Mouse (Mus musculus) neutrophil, adult 65 days (primary cell): ENCODE results near the gene Sprr1b. TPM values are rescaled to one million over a fixed set of nuclear protein-coding genes. Genes with fewer than 3 reads are reported as not detected.

Experiments used
- total RNA-seq: library from RNA; stranded (reverse); gene quantifications from 2 replicates; pipeline ENCODE4 v1.2.4, GENCODE M21; 2023

The Sprr1b gene
- not detected in 2 replicates for total RNA-seq

DNA sequence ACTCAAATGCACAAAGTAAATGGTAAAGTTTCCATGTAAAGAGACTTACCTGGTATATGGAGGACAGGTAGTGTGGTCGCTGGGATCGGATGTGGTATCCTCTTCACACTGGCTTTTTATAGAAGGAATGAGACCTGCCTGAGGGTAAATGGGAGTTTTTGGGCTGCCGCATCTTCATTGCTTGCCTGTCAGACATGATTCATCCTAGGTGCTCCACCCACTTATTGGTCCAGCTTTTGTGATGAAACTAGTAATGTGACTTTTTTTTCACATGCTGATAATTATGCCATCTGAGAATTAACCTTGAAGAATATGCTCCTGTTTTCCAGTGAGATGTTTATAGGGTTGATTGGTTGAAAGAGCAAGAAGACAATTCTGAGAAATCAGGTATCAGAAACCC is at the start of gene Sprr1b:
TSS of gene Sprr1b (minus strand) at position 101 of the 400 bp plus-strand sequence.

DNA sequence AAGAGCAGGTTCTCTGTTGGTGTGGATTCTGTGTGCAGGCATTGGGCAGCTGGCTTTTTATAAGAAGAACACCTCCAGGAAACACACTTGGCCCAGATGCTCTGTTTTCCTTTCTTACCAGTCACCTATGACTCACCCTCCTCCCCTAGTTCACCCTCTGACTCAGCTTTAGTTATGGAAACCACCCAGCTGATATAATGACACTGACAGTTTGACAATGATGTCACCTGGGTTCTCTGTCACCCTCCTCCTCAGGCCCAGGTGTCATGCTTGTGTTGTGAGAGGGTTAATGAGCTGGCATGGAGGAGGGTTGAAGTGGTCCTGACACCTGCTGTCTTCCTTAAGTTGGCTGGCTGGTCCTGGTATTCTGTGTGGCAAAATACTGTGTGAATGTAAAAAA is 47.3 kb upstream of the Sprr1b start, which contains the start of gene Sprr1a:
TSS of gene Sprr1a (minus strand) at position 33 of the 400 bp plus-strand sequence.

DNA sequence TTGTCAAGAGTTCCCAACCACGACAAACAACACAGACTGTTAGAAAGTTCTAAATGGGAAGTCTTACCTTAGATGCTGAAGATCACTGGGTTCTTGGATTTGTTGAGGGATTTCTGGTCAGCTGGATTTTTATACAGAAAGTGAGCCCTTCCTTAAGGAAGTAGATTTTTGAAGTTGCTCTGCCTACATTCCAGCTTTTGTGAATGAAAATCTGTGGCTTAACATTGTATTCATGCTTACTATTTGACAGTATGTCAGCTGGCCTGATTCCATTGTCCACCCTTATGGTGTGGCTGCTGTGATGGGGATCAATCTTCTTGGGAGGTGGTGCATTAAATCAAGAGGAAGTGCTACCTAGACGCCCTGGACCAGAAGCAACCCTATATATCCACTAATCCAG is 20.0 kb upstream of the Sprr1b start, which contains the start of gene Sprr3:
TSS of gene Sprr3 (minus strand) at position 101 of the 400 bp plus-strand sequence.

DNA sequence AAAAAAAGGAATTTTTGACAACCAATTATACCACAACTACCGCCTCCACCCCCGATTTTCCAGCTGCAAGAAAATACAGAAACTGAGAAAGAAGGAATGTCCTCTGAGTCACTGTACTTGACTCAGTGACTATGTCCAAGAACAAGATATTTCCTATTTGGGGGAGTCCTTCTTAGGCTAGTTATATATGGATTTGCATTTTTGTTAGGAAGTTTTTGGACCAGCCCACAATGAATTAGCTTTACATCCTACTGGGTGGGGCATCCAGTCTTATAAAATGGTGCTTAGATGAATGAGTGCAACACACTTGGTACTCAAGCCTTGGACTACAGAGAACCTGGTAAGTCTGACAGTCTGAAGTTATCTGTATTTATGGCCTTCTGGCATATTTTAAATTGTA is 6.3 kb downstream of the Sprr1b start, which contains the start of gene Sprr2k:
TSS of gene Sprr2k (plus strand) at position 301 of the 400 bp plus-strand sequence.

DNA sequence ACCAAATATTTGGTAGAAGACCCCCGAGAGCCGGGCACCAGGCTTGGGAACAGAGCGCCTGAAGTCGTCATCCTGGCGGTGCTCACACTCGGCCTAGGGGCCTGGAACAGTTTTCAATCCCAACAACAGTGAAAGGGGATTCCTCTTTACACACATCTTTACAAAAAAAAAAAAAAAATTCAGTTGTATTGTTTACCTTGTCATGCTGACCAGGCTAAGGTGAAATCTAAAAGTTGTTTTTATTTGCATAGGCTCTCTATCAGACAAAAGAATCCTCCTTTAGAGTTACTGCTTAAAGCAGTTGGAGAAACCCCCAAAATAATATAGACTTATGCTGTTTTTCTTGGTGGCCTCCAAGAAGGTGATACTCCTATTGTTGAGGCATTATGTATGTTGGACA is 9.3 kb downstream of the Sprr1b start, which contains the start of gene Gm9774:
TSS of gene Gm9774 (minus strand) at position 101 of the 400 bp plus-strand sequence.

DNA sequence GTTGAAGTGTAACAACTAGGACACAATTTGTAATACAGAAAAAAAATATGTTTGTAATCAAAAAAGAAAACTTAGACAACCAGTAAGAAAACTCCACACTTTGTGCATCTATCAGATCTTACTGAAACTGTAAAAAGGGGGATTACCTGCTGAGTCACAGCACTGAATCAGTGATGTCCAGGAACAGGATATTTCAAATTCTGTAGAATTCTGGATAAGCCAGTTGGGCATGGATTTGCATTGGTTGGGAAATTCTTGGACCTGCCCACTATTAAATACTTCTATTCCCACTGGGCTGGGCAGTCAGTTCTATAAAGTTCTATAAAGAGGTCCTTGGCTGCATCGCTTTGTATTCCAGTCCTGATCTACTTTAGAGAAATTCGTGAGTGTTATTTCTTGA is 20.8 kb downstream of the Sprr1b start, which contains the start of gene Sprr2j-ps:
TSS of gene Sprr2j-ps (plus strand) at position 301 of the 400 bp plus-strand sequence.

DNA sequence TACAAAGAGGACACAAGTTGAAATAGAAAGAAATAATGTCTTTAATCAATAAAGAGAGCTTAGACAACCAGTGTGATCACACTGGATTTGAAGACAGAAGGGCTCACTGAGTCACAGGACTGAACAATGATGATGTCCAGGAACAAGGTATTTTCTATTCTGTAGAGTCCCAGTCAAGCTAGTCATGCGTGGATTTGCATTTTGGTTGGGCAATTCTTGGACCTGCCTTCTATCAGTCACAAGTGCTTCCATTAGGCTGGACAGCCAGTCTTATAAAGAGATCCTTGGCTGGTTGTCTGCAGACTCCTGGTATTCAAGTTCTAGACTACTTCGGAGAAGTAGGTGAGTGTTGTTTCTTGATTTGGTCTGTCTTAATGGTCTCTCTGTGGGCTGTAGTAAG is 30.9 kb downstream of the Sprr1b start, which contains the start of gene Sprr2i:
TSS of gene Sprr2i (plus strand) at position 301 of the 400 bp plus-strand sequence.

Other genes with a start within 250 kb of the Sprr1b start
- not detected in 2 replicates for gene Sprr2a1, start 223.0 kb downstream of the Sprr1b start, total RNA-seq
- not detected in 2 replicates for gene Sprr2a2, start 222.9 kb downstream of the Sprr1b start, total RNA-seq
- gene Sprr2a3, start 153.4 kb downstream of the Sprr1b start, total RNA-seq = not detected in 2 replicates
- gene Sprr2b, start 122.2 kb downstream of the Sprr1b start, total RNA-seq = not detected in 2 replicates
- gene Sprr2d, start 99.6 kb downstream of the Sprr1b start, total RNA-seq = not detected in 2 replicates
- not detected in 2 replicates for gene Sprr2e, start 86.6 kb downstream of the Sprr1b start, total RNA-seq
- gene Sprr2f, start 73.6 kb downstream of the Sprr1b start, total RNA-seq = not detected in 2 replicates
- not detected in 2 replicates for gene Sprr2h, start 53.1 kb downstream of the Sprr1b start, total RNA-seq
- not detected in 2 replicates for gene Sprr2i, start 30.8 kb downstream of the Sprr1b start, total RNA-seq
- gene Sprr2j-ps, start 20.7 kb downstream of the Sprr1b start, total RNA-seq = not detected in 2 replicates
- gene Gm9774, start 9.4 kb downstream of the Sprr1b start, total RNA-seq = 2.2 TPM in 1 of 2 replicates, not detected in the other
- not detected in 2 replicates for gene Sprr2k, start 6.2 kb downstream of the Sprr1b start, total RNA-seq
- gene Sprr3, start 19.9 kb upstream of the Sprr1b start, total RNA-seq = not detected in 2 replicates
- not detected in 2 replicates for gene Sprr1a, start 47.1 kb upstream of the Sprr1b start, total RNA-seq
- gene Sprr4, start 61.7 kb upstream of the Sprr1b start, total RNA-seq = not detected in 2 replicates
- gene 2310046K23Rik, start 95.7 kb upstream of the Sprr1b start, total RNA-seq = not detected in 2 replicates
- not detected in 2 replicates for gene Ivl, start 134.9 kb upstream of the Sprr1b start, total RNA-seq
- not detected in 2 replicates for gene Smcp, start 150.2 kb upstream of the Sprr1b start, total RNA-seq
- gene 2210017I01Rik, start 168.7 kb upstream of the Sprr1b start, total RNA-seq = not detected in 2 replicates
- not detected in 2 replicates for gene Lce6a, start 182.9 kb upstream of the Sprr1b start, total RNA-seq
- gene Lce1a1, start 209.5 kb upstream of the Sprr1b start, total RNA-seq = not detected in 2 replicates
- not detected in 2 replicates for gene Lce1b, start 218.1 kb upstream of the Sprr1b start, total RNA-seq
- gene Lce1a2, start 231.5 kb upstream of the Sprr1b start, total RNA-seq = not detected in 2 replicates
- not detected in 2 replicates for gene Lce1c, start 240.5 kb upstream of the Sprr1b start, total RNA-seq
- not detected in 2 replicates for gene Lce1d, start 248.4 kb upstream of the Sprr1b start, total RNA-seq